Mouse (Mus musculus) mature B cell (primary cell): Measurements from ENCODE around the gene Slc22a5.
"Not testable (repeated sequence)": the region's sequence is repeated elsewhere in the genome, so short reads cannot be mapped to it uniquely, and the experiment has no call there.

ENCODE experiments used
- in situ Hi-C: fragments of 300-500 bp; cut with MboI; formaldehyde crosslinking; loops from 2 replicates; pipeline ENCODE4 v1.14.3; 2019

Gene Slc22a5

GRCm38 (mm10) chr11:53891505-53892451 lies at the start of gene Slc22a5:
Gene Slc22a5 (minus strand): TSS chr11:53891660.
- in situ Hi-C loops, result no loop called here

GRCm38 (mm10) chr11:53931944-53932318 lies 40.5 kb upstream of the Slc22a5 start:
- in situ Hi-C loops, result not testable (repeated sequence)

DNA sequence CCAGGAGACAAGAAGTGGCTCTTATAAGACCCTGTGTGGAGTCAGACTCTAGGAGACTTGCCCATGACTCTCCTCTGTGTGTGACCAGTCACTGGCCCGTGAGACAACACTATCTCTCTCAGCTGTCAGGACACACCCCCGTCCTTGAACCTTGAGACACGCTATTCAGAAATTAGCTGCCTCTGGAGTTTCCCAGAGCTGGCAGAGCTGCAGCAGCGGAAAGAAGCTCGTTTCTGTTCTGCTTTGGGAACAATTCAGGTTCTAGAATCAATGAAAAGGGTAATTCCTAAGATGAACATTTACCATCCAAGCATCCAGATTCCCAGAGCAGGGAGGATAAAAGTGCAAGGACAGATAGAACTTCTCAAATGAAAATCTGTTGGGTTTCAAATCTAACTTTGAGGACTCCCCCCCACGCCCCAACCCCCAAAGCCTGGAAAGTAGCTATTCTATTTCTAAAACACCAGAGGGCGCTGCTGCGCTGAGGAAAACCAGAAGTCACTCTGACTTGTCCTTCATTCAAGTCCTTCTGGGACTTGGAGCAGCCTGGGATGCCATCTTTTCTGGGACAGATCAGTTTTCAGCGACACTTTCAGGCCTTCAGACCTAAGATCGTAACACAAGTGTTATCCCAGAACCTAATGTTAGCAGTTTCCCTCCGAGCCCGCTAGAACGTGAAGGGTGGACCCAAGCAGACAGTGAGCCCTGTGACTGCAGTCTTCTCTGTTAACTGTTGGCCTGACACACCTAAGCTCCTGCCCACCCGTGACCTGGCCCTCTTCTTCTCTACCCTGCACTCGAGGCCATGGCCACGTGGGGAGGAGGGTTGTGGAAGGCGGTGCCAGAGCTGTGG lies 39.9 kb upstream of the Slc22a5 start:
- in situ Hi-C loops, result no loop called here

DNA sequence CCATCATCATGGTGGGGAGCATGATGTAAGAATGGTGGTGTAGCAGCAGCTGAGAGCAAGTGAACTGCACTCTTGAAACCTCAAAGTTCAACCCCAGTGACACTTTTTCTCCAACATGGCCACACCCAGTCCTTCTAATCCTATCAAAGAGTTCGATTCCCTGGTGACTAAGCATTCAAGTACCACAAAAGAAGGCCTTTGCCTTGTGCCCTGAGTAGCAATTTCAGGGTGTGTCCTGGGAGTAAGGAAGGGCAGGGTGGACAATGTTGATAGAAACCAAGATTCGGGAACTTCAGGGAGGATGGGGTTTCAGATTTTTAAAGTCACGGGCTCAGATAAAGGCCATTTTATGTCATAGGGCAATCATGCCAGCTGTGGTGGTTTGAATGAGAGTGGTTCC lies 38.3 kb upstream of the Slc22a5 start:
- in situ Hi-C loops, result no loop called here

DNA sequence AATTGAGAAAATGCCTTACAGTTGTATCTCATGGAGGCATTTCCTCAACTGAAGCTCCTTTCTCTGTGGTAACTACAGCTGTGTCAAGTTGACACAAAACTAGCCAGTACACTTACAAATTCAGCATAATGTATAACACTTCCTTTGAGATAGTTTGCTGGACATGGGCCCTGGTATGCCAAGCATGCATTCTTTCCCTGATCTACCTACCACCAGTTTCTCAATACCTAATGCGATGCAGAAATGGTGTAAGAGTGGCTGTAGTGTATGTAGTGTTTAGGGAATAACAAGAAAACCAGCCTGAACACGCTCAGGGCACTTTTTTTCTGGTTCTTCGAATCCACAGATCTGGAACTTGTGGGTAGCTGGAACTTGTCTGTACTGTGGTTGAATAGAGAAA lies 37.1 kb upstream of the Slc22a5 start:
- in situ Hi-C loops, result no loop called here

DNA sequence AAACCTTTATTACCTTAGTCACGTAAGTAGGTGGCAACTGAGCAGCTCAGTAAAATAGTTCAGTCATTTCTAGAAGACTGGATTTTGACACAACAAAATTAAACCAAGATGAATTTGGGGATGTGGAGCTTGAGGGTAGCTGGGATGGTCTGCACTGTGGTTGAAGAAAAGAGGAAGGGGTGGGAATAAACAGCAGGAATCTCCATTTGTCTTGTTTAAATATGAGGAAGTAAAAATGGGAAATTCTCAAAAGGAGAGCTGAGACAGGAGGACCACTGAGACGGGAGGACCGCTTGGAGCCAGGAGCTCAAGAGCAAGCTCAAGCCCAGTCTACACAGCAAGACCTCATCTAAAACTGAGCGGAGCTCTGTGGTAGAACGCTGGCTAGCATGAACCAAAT lies 34.8 kb upstream of the Slc22a5 start:
- in situ Hi-C loops, result no loop called here

DNA sequence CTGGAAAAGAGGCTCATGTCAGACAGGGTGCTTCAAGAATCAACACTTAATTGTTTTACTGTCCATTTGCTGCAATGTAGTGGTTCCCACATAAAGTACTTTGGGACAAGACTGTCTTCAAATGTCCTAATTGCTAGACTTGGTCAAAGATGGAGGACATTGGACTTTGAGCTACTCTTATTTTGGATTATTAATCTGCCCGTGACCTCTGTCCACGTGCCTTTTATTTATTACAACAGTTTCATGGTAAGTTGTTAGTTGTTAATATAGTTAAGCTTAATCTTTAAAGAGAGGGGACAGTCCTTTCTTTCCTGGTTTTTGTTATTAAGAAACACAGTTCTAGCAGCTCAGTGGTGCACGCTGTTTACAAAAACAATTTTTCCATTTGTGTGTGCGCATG lies 27.4 kb upstream of the Slc22a5 start:
- in situ Hi-C loops, result no loop called here

DNA sequence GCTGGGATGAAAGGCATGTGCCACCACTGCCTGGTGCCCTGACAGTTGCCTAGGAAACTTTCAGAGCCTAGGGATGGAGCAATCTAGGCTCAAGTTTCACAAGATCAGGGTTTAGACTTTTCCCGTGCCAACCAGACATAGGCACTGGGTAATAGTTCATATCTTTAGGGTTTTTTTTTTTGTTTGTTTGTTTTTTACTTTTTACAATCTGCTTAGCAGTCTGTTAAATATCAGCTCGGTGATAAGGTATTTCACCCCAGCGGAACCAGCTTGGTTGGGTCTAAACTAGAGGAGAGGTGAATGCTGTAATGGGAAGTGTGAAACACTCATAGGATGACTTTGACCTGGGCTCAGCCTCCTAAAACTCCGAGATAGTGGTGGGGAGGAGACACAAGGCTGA lies 19.6 kb upstream of the Slc22a5 start:
- in situ Hi-C loops, result no loop called here

- in situ Hi-C loops, result no loop called here
Observed at GRCm38 (mm10) chr11:53908686-53909085, 17.2 kb upstream of the Slc22a5 start.

GRCm38 (mm10) chr11:53904534-53904925 lies 13.1 kb upstream of the Slc22a5 start:
- in situ Hi-C loops, result no loop called here

DNA sequence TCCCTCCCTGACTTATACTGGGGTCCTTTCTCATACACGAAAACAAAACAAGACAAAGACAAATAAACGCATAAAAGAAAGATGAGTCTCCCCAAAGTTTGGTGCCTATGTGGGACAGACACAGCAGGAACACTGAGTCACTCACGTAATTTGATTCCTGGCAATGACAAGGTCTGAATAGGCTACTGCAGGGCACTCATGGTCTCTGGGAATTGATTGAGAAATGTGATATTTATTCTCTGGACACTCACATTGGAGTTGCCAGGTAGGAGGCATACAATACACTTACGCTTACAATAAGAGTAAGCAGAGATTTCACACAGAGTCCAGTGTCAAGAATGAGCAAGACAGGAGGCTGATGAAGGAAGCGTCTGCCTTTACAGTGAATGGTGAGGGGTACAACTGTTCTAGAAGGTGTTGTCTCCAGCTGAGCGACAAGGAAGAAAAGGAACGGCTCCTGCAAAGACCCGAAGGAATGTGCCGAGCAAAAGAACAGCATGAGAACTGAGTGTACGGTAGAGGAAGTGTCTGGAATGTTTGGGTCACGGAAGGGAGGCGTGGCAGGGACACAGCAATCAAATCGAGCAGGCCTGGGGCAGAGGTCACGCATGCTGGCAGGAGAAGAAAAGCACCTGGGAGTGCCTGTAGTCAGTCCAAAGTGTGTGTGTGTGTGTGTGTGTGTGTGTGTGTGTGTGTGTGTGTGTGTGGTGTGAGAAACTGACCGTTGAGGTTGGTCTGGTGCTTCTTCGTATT lies 12.5 kb upstream of the Slc22a5 start:
- in situ Hi-C loops, result no loop called here

DNA sequence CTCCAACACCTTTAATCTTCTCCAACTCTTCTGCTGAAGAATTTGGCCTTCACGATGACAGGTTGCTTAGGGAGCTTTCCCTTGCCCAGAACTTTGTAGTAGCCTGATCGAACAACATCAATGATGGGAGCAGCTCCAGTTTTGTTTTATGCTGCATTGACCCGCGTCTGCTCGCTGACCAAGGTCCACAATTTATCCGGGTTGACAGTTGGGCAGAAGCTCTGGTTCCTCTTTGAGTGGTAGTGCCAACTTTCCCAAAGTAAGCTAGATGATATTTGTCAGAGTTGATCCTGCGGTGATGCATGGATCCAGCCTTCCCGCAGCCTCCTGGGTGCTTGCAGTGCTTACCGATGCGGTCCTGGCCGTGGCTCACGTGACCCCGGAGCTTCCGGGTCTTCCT lies 11.3 kb upstream of the Slc22a5 start:
- in situ Hi-C loops, result no loop called here

GRCm38 (mm10) chr11:53900991-53901390 lies 9.5 kb upstream of the Slc22a5 start:
- in situ Hi-C loops, result no loop called here

DNA sequence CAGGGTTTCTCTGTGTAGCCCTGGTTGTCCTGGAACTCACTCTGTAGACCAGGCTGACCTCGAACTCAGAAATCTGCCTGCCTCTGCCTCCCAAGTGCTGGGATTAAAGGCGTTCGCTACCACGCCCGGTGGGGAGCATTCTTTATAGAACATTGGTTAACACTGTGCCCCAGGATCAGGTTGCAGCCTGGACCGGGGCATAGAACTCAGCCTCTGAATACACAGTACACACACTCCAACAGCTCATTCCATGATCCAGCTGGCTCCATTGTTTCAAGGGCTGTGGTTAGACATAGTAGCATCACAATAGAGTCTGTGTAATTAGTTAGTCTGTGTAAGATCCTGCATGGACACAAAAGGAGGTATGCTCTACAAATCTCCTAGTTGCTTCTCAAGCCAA lies 8.5 kb upstream of the Slc22a5 start:
- in situ Hi-C loops, result no loop called here

DNA sequence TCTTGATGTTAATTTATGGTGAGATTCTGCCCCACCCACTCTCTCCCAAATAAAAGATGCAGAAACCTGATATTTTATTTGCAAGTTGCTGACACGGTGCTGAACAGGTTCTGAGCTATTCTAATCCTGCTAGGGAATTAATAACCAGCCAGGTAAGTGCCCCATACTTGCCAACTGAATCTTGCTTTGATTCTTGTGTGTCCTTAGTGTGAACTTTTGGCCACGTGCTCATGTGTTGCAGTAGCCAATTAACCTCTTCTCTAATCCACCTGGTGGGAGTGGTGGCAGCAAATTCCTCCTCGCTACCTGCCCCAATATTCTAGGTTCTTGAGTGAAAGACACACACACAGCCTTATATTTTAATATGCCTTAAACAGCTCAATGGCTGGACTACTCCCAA lies 7.5 kb upstream of the Slc22a5 start:
- in situ Hi-C loops, result no loop called here

DNA sequence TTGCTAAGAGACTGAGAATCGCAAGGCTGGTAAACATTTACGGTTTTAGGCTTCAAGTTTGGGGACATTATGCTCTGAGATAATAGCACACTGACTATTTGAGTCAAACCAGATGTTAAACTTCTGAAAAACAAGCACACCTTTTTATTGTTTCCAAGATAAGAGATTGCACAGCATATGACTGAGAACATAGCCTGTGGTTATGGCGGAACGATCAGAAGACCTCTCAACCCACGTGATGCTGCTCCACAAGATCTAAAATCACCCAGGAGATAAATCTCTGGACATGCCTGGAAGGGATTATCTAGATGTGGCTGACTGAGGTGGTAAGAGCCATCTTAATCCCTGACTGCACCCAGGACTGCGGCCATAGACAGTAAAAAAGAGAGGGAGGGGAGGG lies 5.5 kb upstream of the Slc22a5 start:
- in situ Hi-C loops, result no loop called here

- in situ Hi-C loops, result no loop called here
Observed at GRCm38 (mm10) chr11:53893451-53893850, 2.0 kb upstream of the Slc22a5 start.

DNA sequence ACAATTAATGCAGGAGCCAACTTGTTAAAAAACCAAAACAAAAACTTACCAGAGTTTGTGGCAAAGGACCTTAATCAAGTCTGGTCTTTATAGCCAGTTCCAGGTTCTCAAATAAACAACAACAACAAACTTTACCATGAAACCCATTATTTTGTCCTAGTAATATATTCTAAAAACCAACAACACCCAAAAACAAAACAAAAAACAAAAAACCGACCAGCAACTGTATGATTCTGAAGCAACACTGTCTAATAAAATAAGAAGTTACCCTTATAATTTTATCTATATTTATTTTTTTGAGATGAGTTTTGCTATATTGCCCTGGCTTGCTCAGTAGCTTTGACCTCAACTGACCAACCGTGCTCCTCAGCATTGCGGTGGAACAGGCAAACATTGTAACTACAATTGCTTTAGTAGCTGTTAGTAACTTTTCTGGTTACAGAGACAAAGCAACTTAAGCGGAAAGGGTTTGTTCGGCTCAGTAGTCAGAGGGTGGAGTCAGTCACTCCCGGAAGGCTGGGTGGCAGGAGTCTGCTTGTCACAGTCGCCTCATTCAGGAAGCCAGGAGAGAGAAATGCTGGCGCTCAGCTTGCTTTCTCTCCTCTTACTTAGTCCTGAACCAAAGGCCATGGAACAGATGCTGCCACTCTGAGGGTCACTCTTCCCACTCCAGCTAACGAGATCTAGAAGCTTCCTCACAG lies 1.4 kb upstream of the Slc22a5 start:
- in situ Hi-C loops, result no loop called here

GRCm38 (mm10) chr11:53890906-53891504 lies 455 bp downstream of the Slc22a5 start:
- in situ Hi-C loops, result no loop called here

DNA sequence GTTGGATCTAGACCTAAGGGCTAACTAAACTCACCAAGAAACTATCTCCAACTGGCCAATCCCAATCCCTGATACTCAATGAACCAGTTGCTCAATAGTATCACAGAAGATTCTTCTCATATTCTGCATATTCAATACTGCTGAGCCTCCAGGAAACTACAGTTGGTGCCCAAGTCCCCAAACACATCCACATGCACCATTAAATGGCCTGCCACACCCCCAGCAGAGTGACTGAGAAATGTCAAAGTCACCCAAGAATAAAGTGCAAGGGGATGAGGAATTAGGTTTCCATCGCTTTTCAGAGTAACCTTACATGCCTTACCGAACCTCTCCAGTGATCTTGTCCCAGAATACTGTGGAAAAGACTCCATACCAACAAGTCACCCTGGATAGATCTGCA lies 1.2 kb downstream of the Slc22a5 start:
- in situ Hi-C loops, result no loop called here

DNA sequence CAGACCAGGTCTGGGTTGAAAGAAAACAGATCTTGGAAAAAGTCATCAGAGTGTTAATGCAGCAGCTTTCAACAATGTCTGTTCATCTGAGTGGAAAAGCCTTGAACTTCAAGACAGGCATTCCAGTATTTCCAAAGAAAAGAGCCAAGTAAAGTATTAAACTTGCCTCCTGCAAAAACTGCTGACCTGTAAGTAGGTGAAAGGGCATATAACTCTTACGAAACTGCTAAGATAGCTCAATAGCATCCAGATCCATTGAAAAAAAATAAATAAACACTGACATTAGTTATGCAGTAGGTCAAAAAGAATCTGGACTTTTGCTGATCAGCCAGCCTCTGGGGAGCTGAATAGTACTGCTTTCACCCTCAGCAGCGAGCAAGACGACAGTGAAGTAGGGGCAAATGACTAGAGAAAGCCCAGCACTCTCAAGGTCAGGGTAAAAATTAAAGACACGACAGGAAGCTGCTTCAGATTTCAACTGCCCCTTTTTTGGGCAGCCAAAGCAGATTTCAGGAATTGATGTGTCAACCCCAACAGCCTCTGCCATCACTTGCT lies 2.3 kb downstream of the Slc22a5 start:
- in situ Hi-C loops, result no loop called here
